Mouse (Mus musculus): ENCODE data around the gene Mosmo.

Gene Mosmo

GRCm38 (mm10) chr7:120754671-120755070 lies 77.3 kb downstream of the Mosmo start:
- DNase-seq (ENCODE audit: extremely low read depth, insufficient read length, low spot score) = peak; percentile 47

GRCm38 (mm10) chr7:120767369-120767768 lies 90.0 kb downstream of the Mosmo start:
- DNase-seq (ENCODE audit: extremely low read depth, insufficient read length, low spot score) = no peak

- no peak for DNase-seq (ENCODE audit: extremely low read depth, insufficient read length, low spot score)
Observed at GRCm38 (mm10) chr7:120771389-120771788, 94.0 kb downstream of the Mosmo start.

DNA sequence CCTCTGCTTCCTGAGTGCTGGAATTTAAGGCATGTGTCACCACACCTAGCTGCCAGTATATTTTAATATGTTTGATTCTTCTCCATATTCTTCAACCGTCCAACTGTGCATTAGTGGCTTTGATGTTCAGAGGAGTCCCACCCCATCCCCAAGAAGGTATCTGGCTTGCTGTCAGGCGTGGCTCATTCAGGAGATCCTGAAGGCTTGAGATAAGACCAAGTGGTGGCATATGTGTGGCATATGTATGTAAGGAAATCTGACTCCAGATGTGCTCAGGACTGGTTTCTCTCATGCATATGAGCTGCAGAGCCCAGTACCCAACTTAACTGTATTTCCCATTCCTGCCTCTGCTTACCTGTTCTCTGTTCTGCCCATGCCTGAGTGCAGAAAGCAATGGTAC lies 100.6 kb downstream of the Mosmo start:
- no peak for DNase-seq (ENCODE audit: extremely low read depth, insufficient read length, low spot score)
